Mouse (Mus musculus): Measurements from ENCODE around the gene Gm49369.
A peak's percentile ranks its signal among the peaks of the same experiment; 100 is the strongest.
"Not testable (repeated sequence)": the region's sequence is repeated elsewhere in the genome, so short reads cannot be mapped to it uniquely, and the experiment has no call there.

Gm49369 gene

DNA sequence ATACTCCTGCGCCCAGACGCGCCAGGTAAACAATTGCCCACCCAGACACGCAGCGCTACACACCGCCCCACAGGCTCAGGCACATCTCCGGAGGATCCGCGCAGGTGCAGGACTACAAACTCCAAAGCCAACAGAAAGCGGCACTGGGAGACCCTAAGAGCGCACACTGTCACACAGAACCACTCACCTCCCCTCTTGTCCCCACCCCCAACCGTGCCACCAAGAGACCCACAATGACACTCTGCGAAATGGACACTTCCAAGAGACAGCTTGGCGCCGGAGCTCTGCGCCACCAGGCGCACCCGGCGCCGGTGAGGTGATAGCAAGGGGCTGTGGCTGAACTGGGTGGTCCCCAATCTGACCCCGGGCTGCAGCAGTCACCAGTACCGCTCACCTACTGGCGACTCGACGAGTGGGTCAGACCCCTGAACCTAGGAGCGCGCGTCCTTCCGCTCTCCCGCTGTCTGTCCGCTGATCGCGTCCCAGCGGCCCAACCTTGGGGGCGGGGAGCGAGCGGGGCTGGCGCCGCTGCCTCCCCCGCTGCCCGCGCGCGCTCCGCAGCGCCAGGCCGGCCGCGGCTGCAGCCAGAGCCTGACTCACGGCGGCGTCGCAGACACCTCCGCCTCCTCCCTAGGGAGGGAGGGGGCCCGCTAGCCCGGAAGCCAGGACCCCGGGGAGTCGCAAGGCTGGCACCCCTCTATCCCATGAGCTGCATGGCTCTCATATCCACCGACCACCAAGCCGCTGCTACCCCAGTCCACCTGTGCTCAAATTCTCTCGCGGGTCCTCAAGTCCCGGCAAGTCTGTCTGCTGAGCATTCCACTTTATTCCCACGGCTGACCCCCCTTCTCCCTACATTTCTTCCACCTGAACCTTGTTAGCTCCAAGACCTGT is 10.5 kb downstream of the Gm49369 start:
- DNase-seq (ENCODE audit: low read depth, low spot score): peak; percentile 69

DNA sequence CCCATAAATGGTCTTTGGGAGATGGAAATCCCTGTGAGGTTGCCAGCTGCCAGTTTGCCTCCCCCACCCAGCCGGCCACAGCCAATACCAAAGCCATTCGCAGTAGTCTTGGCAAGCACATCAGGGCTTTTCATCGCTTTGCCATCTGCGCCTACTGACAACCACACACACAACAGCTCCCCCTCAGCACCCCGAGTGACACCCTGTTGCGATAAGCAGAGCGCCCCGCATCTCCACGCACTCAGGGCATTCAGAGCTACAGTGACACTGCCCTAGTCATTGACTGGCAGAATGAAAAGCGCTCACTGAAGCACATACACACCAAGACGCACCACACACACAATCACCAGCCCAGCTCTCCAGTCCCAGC is 11.1 kb downstream of the Gm49369 start:
- DNase-seq (ENCODE audit: low read depth, low spot score): peak; percentile 93

DNA sequence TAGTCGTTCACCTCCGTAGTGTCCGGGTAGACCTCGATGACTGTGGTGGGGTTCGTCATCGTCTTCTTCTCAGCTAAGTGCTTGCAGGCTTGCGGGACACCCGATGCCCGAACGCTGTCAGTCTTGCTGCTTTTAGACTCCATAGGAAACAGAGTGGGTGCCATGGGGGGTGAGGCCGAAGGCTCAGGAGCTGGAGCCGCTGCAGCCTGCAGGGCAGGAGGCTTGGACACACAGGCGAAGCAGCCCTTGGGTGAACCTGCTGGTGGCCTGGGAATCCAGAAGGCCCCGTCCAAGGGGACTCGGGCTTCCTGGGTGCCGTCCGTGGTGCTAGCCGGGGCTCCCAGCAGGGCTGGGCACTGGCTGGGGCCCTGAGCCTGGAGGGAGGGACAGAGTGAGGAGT is 11.5 kb downstream of the Gm49369 start:
- peak; percentile 24 for DNase-seq (ENCODE audit: low read depth, low spot score)

DNA sequence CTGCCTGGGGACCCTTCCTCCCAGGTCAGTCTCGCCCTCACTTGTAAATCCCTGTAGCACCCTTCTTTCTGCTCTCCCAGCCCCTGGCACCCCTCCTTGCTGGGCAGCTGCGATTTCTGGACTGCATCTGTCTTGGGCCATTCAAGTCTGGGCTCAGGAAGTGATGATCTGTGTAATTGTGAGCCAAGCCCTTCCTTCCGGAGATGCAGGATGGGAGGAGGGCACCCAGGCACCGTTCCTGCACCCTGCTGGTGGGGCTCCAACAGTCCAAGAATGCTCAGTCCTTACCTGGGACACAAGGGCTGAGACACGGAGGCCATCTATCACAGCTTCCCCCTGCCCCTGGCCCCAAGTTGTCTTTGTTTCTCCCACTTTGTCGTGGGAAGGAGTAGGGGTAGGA is 12.6 kb downstream of the Gm49369 start:
- peak; percentile 76 for DNase-seq (ENCODE audit: low read depth, low spot score)

DNA sequence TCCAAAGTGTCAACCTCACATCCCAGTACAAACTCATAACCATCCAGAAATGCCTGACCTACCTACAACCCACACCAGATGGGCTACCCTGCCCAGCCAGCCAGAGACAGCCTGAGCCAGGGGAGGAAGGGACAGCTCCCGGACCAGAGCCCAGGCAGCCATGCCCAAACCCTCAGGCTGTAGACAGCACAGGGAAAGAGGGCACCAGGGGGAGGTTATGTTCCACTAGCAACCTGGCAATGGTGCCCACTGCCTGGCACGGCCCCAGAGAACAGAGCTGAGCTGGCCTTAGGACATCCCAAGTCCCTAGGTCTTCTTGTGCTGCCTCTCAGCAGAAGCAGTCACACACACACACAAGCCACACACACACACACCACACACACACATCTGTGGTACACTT is 13.6 kb downstream of the Gm49369 start:
- DNase-seq (ENCODE audit: low read depth, low spot score): peak; percentile 94

DNA sequence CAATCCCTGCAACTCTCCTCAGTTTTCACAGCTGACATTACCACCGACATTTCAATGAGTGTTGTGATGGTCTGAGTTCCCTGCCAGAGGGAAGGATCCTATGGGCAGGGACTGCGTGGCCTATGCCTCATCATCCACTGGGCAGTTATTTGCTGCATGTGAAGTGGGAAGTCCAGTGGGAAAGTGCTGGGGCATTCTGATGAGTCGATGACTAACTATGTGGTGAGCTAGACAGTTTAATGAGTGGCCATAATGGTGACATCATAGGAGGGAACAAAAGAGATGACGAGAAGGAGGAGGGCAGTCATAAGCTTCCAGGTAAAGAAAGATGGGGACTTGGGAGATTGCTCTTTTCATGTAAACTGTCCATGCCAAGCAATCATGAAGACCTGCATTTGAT is 19.4 kb downstream of the Gm49369 start:
- no peak for DNase-seq (ENCODE audit: low read depth, low spot score)

DNA sequence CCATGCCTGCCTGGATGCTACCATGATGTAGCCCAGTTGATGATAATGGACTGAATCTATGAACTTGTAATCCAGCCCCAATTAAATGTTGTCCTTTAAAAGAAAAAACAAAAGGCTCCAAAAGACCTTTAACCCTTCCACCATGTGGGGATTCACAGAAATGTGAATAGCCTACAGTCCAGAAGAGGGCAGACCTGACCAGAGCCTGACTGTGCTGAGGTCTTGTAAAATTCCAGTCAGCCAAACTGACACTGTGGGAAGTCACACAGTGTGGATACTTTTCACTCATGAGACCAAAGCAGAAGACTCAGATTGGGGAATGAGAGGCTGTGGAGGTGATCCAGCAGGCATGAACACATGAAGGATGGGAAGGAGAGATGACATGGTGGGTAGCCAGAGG is 21.7 kb downstream of the Gm49369 start:
- peak; percentile 56 for DNase-seq (ENCODE audit: low read depth, low spot score)

DNA sequence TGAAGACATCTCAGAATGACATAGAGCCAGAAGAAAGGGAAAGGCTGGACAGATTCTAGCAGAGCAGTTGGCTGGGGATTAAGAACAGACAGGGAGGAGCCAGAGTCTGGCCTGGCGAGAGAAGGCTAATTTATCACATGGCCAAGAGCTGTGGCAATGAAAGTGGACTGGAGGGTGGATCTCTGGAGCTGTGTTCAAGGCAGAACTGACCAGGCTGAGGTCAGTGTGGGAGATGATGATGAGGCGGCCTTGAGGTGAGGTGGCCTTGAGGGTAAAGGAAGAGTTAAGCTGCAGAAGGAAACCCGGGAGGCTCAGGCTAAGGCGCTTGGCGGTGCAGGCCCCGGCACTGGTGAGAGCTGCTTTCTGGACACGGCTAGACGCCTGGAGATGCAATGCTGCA is 23.3 kb downstream of the Gm49369 start:
- no peak for DNase-seq (ENCODE audit: low read depth, low spot score)

DNA sequence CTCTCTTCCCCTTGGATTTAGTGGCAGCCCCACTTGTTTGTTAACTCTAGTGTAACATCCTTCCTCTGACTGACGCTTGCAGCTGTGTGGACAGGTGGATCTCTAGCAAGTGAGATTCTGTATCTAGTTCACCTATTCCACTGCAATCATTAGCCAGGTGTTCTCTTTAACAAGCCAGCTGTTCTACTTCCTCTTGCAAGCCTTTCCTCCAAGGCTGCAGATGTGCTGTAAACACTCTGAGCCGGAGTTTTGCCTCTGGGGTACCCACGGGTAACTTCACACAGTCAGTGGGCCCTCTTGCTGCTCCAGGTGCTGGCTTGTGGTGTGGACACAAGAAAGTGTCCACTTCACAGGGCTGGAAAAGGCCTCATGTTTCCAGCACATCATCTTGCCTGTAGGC is 24.9 kb downstream of the Gm49369 start:
- no peak for DNase-seq (ENCODE audit: low read depth, low spot score)

DNA sequence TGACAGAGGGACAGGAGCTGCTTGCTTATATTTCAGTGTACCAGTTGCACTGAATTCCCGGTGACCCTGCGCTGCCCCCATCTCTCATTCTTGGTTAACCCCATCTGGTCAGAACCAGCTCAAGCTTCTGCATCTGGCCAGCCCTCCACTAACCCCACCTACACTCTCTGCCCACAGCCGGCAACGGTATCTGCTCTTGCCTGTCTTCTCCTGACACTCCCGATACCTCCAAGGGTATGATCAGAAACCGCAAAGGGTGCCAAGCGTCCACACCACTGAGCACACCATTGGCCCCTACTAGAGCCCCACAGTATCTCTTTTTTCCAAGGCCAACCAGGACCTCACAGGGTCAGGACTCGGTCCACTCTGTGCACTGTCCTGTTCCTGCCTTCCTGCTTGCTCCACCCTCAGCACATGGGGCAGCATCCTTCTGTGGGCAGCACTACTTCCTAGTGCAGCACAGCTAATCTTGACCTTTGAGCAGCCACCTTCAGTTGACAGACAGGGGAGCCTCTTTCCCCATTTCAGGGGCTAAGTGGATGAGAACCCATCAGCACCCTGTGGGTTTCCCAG is 27.7 kb downstream of the Gm49369 start:
- no peak for DNase-seq (ENCODE audit: low read depth, low spot score)

DNA sequence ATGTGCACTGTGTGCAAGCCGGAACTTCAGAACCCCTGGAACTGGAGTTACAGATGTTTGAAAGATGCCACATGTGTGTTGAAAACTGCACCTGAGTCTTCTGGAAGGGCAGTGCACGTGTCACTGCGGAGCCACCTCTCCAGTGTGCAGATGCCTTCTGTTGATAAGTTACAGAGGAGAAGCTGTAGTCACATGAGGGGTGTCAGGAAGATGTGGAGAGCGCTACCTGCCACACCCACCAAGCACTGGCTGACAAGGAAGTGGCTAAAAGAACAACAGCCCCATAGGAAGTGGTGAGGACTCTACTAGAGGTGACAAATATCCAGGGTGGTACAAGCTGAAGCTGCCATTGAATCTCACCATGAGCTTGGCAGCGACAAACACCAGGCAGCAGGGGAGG is 28.6 kb downstream of the Gm49369 start:
- no peak for DNase-seq (ENCODE audit: low read depth, low spot score)

DNA sequence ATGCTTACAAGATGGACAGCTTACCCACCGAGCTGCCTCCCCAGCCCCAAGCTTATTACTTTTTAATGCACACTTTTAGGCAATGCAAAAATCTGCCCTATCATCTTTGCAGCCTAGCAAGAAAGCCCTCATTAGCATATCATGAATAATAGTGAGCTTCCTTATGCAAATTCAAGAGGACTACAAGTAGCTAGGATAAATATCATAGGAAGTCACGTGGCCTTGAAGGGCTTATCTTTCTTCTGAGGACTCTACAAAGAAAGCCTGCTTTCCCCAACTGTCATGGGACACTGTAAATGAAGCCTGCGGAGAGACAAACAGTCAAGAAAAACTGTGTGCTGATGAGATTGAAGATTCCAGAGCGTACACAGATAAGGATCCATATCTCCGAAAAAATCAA is 30.9 kb downstream of the Gm49369 start:
- no peak for DNase-seq (ENCODE audit: low read depth, low spot score)

DNA sequence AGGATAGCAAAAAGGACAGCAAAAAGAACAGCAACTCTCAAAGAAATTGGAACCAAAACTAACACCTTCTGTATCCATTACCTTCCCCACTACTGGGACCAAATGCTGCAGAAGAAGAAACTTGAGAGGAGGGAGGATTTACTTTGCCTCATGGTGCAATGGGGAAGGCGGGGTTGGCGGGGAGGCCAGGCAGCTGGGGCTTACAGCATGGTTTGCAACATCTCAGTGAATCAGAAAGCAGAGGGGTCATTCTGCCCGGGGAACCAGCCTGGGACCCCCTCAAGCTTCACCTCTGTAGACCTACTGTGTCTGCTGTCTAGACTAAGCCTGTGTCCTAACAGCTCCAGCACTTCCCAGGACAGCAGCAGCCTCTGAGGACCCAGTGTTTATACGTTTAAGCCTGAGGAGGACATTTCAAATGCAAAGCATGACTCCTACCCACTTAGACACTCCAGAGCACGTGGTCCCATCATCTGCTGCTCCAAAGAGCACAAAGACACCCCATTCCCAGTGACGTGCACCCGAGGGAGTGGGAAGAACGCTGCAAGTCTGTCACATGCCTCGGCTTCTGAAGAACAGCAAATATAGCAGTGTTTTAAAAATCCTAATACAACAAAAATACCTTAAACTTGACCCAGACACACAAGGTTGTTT is 33.0 kb downstream of the Gm49369 start:
- DNase-seq (ENCODE audit: low read depth, low spot score): peak; percentile 90

DNA sequence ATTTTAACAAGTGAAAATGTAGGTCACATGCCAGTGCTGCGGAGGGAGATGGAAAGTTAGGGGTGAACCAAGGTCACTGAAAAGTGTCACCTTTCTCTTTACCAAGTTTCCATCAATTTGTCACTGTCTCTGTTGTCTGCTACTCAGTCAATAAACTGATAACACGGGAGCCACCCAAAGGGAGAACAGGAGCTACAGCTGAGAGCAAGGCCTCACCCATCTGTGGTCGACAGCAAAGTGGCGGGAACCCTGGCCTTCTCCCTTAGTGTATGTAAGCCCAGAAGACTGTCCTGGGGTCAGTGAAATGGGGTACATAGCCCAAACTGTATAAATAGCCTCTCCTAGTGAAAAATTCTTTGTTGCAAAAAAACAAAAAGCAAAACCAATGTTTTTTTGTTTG is 34.9 kb downstream of the Gm49369 start:
- DNase-seq (ENCODE audit: low read depth, low spot score): no peak

DNA sequence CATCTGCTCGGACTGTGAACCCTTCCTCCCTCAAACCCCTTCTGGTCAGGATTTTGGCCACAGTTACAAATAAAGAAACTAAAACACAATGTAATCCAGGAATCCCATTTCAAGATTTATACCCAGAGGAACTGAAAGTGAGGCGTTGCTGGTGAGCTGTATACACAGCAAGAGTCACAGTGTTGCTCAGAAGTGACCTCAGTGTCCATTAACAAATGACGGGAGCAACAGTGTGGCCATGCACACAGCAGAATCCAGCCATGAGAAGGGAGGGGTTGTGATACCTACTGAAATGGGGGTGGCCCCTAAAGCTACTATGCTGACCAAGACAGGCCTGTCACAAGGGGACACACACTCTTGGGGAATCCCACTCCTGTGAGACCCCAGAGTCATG is 40.2 kb downstream of the Gm49369 start:
- no peak for DNase-seq (ENCODE audit: low read depth, low spot score)

DNA sequence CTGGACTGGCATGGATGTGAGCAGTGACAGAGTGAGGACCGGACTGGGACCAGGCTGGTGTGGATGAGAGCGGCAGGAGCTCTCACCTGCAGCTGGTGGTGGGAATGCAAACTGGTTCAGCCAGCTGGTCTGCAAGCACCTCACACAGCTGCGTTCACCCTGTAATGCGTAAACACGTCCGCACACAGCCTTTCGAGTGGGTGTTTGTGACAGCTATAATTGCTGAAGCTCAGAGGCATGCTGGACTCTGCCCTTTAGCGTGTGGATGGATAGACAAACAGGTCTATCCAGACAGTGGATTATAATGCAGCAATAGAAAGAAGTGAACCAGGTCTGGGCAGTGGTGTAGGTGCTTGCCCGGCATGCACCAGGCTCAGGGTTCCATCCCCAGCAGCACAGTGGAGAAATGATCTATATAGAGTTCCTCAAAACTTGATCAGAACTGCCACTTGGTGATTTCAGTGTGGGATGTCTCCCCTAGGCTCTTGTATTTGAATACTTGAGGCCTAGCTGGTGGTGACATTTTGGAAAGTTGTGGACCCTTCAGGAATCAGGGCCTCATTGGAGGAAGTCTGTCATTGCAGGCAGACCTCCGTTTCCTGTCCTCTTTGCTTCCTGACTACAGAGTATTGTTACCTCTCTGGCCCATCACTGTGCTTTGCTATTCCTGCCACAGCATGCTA is 40.8 kb downstream of the Gm49369 start:
- no peak for DNase-seq (ENCODE audit: low read depth, low spot score)

DNA sequence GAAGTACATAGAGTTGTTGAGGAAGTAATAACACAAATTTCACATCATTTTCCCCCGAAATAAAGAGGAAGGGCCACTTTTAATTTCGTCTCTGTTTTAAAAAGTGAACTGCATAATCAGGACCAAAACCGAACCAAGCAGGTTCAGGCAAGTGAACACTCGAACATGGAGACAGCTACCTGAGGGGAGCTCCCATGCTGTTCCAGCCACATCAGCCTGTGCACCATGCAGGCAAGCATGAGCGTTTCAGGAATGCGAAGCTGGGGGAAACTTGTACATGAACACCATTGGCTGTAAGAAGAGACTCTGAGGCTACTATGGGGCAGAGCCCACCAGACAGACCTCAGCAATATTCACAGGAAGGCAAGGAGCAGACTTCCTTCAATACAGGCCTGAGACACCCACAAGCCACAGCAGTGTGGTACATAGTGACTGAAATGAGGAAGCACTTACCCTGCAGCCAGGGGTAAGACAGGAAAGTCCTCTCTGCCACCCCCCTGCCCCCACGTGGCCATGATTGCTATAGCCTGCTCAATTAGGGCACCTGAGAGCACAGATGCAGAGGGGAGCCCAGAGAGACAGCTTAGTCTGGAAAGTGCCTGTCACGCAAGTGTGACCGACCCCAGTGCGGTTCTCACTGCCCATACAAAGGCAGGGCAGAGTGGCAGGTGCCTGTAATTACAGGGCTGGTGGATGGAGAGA is 42.0 kb downstream of the Gm49369 start:
- peak; percentile 41 for DNase-seq (ENCODE audit: low read depth, low spot score)

DNA sequence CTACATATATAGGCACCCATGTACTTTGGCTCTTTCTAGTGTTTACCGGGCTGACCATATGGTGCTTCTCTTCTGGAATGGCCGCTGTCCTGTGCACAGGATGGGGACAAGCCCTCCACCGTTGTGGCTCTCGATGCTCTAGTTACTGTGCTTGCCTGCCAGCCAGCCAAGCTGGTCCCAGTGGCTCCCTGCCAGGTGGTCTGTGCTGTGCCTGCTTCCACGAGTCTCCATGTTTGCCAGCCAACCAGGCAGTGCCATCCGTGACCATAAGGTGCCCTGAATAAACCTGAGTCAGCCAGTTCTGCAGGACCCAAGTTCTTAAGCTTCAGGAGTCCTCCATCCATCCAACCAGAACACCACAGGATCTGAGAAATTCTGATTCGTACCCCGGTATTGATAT is 47.3 kb downstream of the Gm49369 start:
- DNase-seq (ENCODE audit: low read depth, low spot score): peak; percentile 95

DNA sequence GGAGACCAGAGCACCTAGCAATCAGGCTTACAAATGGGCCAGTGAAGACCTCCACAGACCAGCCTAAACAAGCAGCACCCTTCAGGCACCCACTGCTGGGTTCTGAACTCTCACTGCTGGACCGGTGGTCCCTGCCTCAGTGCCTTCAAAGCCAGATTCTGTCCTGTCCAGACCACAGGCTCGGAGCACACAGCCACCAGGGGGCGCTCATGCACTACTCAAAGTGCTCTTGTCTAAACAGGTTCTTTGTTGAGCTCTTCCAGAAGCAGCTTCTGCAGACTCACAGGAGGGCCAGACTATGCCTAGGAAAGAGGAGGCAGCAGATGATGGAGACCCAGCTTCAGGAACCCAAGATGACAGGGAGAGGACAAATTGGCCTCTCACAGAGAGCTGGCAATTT is 48.2 kb downstream of the Gm49369 start:
- peak; percentile 95 for DNase-seq (ENCODE audit: low read depth, low spot score)

DNA sequence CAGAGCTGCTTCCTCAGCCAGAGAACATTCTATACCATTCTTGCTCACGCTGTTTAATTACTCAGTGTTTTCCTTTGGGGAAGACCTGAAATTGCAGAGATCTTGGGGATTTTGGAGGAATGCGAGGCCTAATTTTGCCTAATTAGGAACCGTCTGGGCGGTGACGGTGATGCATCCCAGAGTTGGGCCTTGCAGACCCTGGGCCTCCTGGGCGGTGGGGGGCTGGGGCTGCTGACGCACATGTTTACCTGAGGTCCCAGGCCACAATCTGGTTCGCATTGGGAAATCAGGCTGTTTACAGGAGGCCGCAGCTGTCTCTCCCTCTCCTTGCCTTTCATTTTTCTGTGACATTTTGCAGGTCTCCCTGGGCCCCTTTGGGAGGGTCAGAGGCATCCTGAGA is 49.7 kb downstream of the Gm49369 start:
- not testable (repeated sequence) for DNase-seq (ENCODE audit: low read depth, low spot score)

DNA sequence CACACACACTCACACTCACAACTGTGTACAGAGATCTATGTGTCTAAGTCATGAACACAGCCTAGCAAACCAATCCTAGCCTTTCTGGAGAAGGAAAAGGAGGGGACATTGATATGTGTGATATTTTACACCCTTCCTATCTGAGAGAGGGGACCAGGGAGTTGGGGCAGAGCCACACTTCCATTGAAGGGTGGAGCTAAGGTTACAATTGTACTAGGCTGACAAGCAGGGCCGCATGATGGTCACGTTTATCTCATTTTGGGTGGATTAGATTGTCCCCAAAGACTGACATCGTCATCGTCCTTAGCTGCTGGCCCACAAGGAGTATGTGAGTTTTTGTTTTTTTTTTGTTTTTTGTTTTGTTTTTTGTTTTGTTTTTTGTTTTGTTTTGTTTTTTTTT is 51.2 kb downstream of the Gm49369 start:
- DNase-seq (ENCODE audit: low read depth, low spot score): no peak

DNA sequence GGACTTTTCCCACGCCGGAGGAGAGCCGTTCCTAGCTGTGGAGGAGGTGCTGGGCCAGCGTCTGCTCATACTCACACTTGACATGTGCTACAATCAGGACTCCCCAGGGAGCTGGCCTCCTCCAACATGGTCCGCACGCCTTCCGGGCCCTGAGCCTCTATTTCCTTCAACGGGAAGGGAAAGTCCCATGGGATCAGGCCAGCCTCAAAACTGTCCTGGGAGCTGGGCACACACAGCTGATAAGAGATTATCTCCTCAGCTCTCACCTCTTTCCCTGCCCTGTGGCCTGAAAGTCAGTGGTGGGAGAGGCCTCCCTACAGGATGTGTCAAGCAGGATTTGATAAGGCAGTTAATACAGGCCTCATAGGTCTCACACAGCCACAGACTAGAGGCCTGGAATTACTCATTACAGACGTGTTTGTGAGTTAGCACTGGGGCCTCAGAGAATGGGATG is 52.2 kb downstream of the Gm49369 start:
- no peak for DNase-seq (ENCODE audit: low read depth, low spot score)

Measured in brain, adult 2 months (tissue).